Comparison of ENCODE assay signal across 28 mouse cellular contexts in genomic region chr5:122033167-122033478, GRCm38 (mm10). TPM values are rescaled to one million over a fixed set of nuclear protein-coding genes. Genes with fewer than 3 reads are reported as not detected.
A peak's percentile ranks its signal among the peaks of the same experiment; 100 is the strongest.
DNase-seq lines count a peak whose midpoint lies in the region; ATAC-seq lines count a peak whose summit lies in the region.
"Had no signal": no experiment of that assay in that cellular context is flagged by ENCODE, and none has a peak within 500 bp of the region (broad histone marks: within the 10 kb centered on the region; RNA-seq: fewer than 3 reads in every experiment).

No protein-coding gene starts in this region.

- H3K27me3 ChIP-seq in midbrain, embryonic 12.5 days: 0 out of 2 replicates have a peak, but pooled peaks cover 5% of the 10 kb centered on the region
- H3K27me3 ChIP-seq in midbrain, embryonic 14.5 days (ENCODE audit: control insufficient read depth, insufficient read depth, low read length): no peaks in the 10 kb centered on the region
- no peaks in the 10 kb centered on the region for H3K27me3 ChIP-seq in forebrain, embryonic 11.5 days (ENCODE audit: control insufficient read depth, insufficient read depth, low read length)
- peaks cover 7% of the 10 kb centered on the region; the same call in 1 of the 2 replicates for H3K27me3 ChIP-seq in forebrain, embryonic 12.5 days
- H3K27me3 ChIP-seq in hindbrain, embryonic 14.5 days (ENCODE audit: control insufficient read depth, insufficient read depth, low read length): no peaks in the 10 kb centered on the region
- H3K27me3 ChIP-seq in kidney, embryonic 16.5 days (ENCODE audit: insufficient read depth, low read length): no peaks in the 10 kb centered on the region
- H3K27me3 ChIP-seq: embryonic facial prominence, embryonic 15.5 days; heart, embryonic 12.5 days; neural tube, embryonic 12.5 days had no signal

- peaks cover 24% of the 10 kb centered on the region for H3K36me3 ChIP-seq in midbrain, embryonic 12.5 days
- H3K36me3 ChIP-seq in midbrain, embryonic 14.5 days (ENCODE audit: control insufficient read depth, insufficient read depth, low read length): peaks cover 24% of the 10 kb centered on the region
- peaks cover 7% of the 10 kb centered on the region; the same call in 1 of the 2 replicates for H3K36me3 ChIP-seq in forebrain, embryonic 11.5 days (ENCODE audit: control insufficient read depth, insufficient read depth, low read length)
- H3K36me3 ChIP-seq in forebrain, embryonic 12.5 days (replicated peaks): peaks cover 19% of the 10 kb centered on the region
- peaks cover 14% of the 10 kb centered on the region for H3K36me3 ChIP-seq in hindbrain, embryonic 14.5 days (replicated peaks; ENCODE audit: control insufficient read depth, insufficient read depth)
- H3K36me3 ChIP-seq in kidney, embryonic 16.5 days (ENCODE audit: insufficient read depth, low read length): peaks cover 19% of the 10 kb centered on the region
- H3K36me3 ChIP-seq: embryonic facial prominence, embryonic 15.5 days had no signal

- H3K4me2 ChIP-seq in midbrain, embryonic 12.5 days (replicated peaks): no peak overlapping the region
- no peak overlapping the region for H3K4me2 ChIP-seq in midbrain, embryonic 14.5 days (ENCODE audit: low read length)
- H3K4me2 ChIP-seq in forebrain, embryonic 11.5 days (ENCODE audit: low read depth, low read length, severe bottlenecking): no peak overlapping the region
- no peak overlapping the region for H3K4me2 ChIP-seq in forebrain, embryonic 12.5 days
- H3K4me2 ChIP-seq in hindbrain, embryonic 14.5 days (replicated peaks): no peak overlapping the region
- H3K4me2 ChIP-seq in kidney, embryonic 16.5 days (replicated peaks; ENCODE audit: low read depth, low read length): no peak overlapping the region
- H3K4me2 ChIP-seq: embryonic facial prominence, embryonic 15.5 days; heart, embryonic 12.5 days; neural tube, embryonic 12.5 days had no signal

- no peak for DNase-seq in midbrain, embryonic 14.5 days
- no peak for DNase-seq in forebrain, embryonic 11.5 days (ENCODE audit: low spot score)
- DNase-seq in hindbrain, embryonic 14.5 days (ENCODE audit: low spot score): peak; percentile 55
- DNase-seq in urinary bladder, postnatal 14 days (ENCODE audit: low spot score): no peak
- DNase-seq: adrenal gland, adult 2 months; B cell, adult 2 months; cerebellum, adult 2 months; cerebellum, postnatal 14 days; gastrocnemius, postnatal 36 days; heart, adult 2 months; heart, postnatal 4 days; kidney, adult 2 months; kidney, postnatal 4 days; left cerebral cortex, postnatal 4 days; liver; lung, adult 2 months; lung, postnatal 10 days had no signal

- ATAC-seq in midbrain, embryonic 12.5 days (ENCODE audit: low FRiP score, low read depth): no peak
- ATAC-seq in midbrain, embryonic 14.5 days (ENCODE audit: low FRiP score, low TSS enrichment): no peak; the same call in 1 of the 2 replicates
- peak; percentile 42 for ATAC-seq in forebrain, embryonic 11.5 days (replicated peaks; ENCODE audit: low FRiP score)
- peak; percentile 33; the same call in 1 of the 2 replicates for ATAC-seq in forebrain, embryonic 12.5 days (ENCODE audit: low FRiP score)
- ATAC-seq in hindbrain, embryonic 14.5 days (ENCODE audit: low FRiP score): no peak
- ATAC-seq in activated CD4-positive, CD25-positive, alpha-beta regulatory T cell, adult 4 months: no peak
- no peak for ATAC-seq in kidney, embryonic 16.5 days (ENCODE audit: low FRiP score, low TSS enrichment)

- no peak overlapping the region for H3K4me3 ChIP-seq in midbrain, embryonic 12.5 days
- no peak overlapping the region for H3K4me3 ChIP-seq in midbrain, embryonic 14.5 days (replicated peaks; ENCODE audit: low read depth, low read length)
- H3K4me3 ChIP-seq in forebrain, embryonic 11.5 days (ENCODE audit: low read depth, low read length): no peak overlapping the region
- no peak overlapping the region for H3K4me3 ChIP-seq in forebrain, embryonic 12.5 days (replicated peaks)
- no peak overlapping the region for H3K4me3 ChIP-seq in hindbrain, embryonic 14.5 days (replicated peaks; ENCODE audit: low read length)
- H3K4me3 ChIP-seq in kidney, embryonic 16.5 days (ENCODE audit: low read length): no peak overlapping the region
- H3K4me3 ChIP-seq: embryonic facial prominence, embryonic 10.5 days; embryonic facial prominence, embryonic 15.5 days; heart, adult 2 months; heart, embryonic 12.5 days; neural tube, embryonic 12.5 days had no signal

- H3K4me1 ChIP-seq in midbrain, embryonic 12.5 days: peaks cover 18% of the 10 kb centered on the region
- peaks cover 18% of the 10 kb centered on the region; the same call in 1 of the 2 replicates for H3K4me1 ChIP-seq in midbrain, embryonic 14.5 days (ENCODE audit: control insufficient read depth, insufficient read depth, low read length)
- peaks cover 7% of the 10 kb centered on the region for H3K4me1 ChIP-seq in forebrain, embryonic 11.5 days (replicated peaks; ENCODE audit: control insufficient read depth, insufficient read depth, low read length)
- H3K4me1 ChIP-seq in forebrain, embryonic 12.5 days: peaks cover 26% of the 10 kb centered on the region
- H3K4me1 ChIP-seq in hindbrain, embryonic 14.5 days (replicated peaks; ENCODE audit: control insufficient read depth, insufficient read depth, low read length): peaks cover 18% of the 10 kb centered on the region
- H3K4me1 ChIP-seq in kidney, embryonic 16.5 days (ENCODE audit: insufficient read depth, low read length): no peaks in the 10 kb centered on the region

- WGBS in midbrain, embryonic 12.5 days: 54% methylated on average over 4 of the region's 4 CpGs
- 29% methylated on average over 4 of the region's 4 CpGs for WGBS in midbrain, embryonic 14.5 days
- 48% methylated on average over 4 of the region's 4 CpGs for WGBS in forebrain, embryonic 11.5 days
- WGBS in forebrain, embryonic 12.5 days: 27% methylated on average over 4 of the region's 4 CpGs
- WGBS in hindbrain, embryonic 14.5 days: 22% methylated on average over 4 of the region's 4 CpGs
- WGBS in kidney, embryonic 16.5 days: 47% methylated on average over 4 of the region's 4 CpGs

- peak overlapping the region; percentile 54; the same call in 1 of the 2 replicates for H3K27ac ChIP-seq in midbrain, embryonic 12.5 days (replicated peaks)
- no peak overlapping the region for H3K27ac ChIP-seq in midbrain, embryonic 14.5 days (replicated peaks; ENCODE audit: low read depth, low read length)
- H3K27ac ChIP-seq in forebrain, embryonic 11.5 days (ENCODE audit: low read depth, low read length): no peak overlapping the region
- peak overlapping the region; percentile 56; the same call in 1 of the 2 replicates for H3K27ac ChIP-seq in forebrain, embryonic 12.5 days
- peak overlapping the region; percentile 27; the same call in 1 of the 2 replicates for H3K27ac ChIP-seq in hindbrain, embryonic 14.5 days
- H3K27ac ChIP-seq in kidney, embryonic 16.5 days (ENCODE audit: low read length): no peak overlapping the region
- H3K27ac ChIP-seq: embryonic facial prominence, embryonic 10.5 days; embryonic facial prominence, embryonic 15.5 days; heart, adult 2 months; kidney, postnatal 0 days; liver, embryonic 14.5 days; macrophage; neural tube, embryonic 12.5 days had no signal

- peaks cover 9% of the 10 kb centered on the region for H3K9me3 ChIP-seq in midbrain, embryonic 12.5 days
- peaks cover 10% of the 10 kb centered on the region; the same call in 1 of the 2 replicates for H3K9me3 ChIP-seq in midbrain, embryonic 14.5 days (ENCODE audit: control insufficient read depth, low read length)
- peaks cover 4% of the 10 kb centered on the region; the same call in 1 of the 2 replicates for H3K9me3 ChIP-seq in forebrain, embryonic 11.5 days (ENCODE audit: control insufficient read depth, low read length)
- H3K9me3 ChIP-seq in forebrain, embryonic 12.5 days: peaks cover 13% of the 10 kb centered on the region; the same call in 1 of the 2 replicates
- H3K9me3 ChIP-seq in hindbrain, embryonic 14.5 days (ENCODE audit: control insufficient read depth, low read length): peaks cover 15% of the 10 kb centered on the region
- H3K9me3 ChIP-seq in kidney, embryonic 16.5 days (ENCODE audit: low read length): peaks cover 13% of the 10 kb centered on the region

- no peak overlapping the region for H3K9ac ChIP-seq in midbrain, embryonic 12.5 days (replicated peaks)
- no peak overlapping the region for H3K9ac ChIP-seq in midbrain, embryonic 14.5 days (replicated peaks; ENCODE audit: low read length)
- no peak overlapping the region for H3K9ac ChIP-seq in forebrain, embryonic 11.5 days (ENCODE audit: low read length)
- no peak overlapping the region for H3K9ac ChIP-seq in forebrain, embryonic 12.5 days
- H3K9ac ChIP-seq in hindbrain, embryonic 14.5 days: no peak overlapping the region
- H3K9ac ChIP-seq in kidney, embryonic 16.5 days (replicated peaks; ENCODE audit: low read length): no peak overlapping the region
- H3K9ac ChIP-seq: embryonic facial prominence, embryonic 15.5 days; heart, embryonic 12.5 days; liver, embryonic 14.5 days; neural tube, embryonic 12.5 days had no signal

RNA-seq across cellular contexts. Expression of gene Cux2, which starts 16.8 kb away (rescaled TPM):
- polyA plus RNA-seq in midbrain, embryonic 12.5 days (2016; fragmentation: Nextera tagmentation; extraction: Ambion mirVana): 19.7 and 20.2 TPM in 2 replicates
- 25.5 and 28.8 TPM in 2 replicates for polyA plus RNA-seq in midbrain, embryonic 14.5 days (2014; fragmentation: Nextera tagmentation; extraction: Ambion mirVana)
- 11.3 and 13.2 TPM in 2 replicates for polyA plus RNA-seq in forebrain, embryonic 11.5 days (2014; fragmentation: Nextera tagmentation; extraction: Ambion mirVana)
- 13.7 and 14.0 TPM in 2 replicates for polyA plus RNA-seq in forebrain, embryonic 12.5 days (2016; fragmentation: Nextera tagmentation; extraction: Ambion mirVana)
- polyA plus RNA-seq in hindbrain, embryonic 14.5 days (2014; fragmentation: Nextera tagmentation; extraction: Ambion mirVana): 25.5 and 28.1 TPM in 2 replicates
- under 1 TPM in 1 of 2 experiments, not detected in 1; 0.13 TPM for polyA plus RNA-seq in activated CD4-positive, CD25-positive, alpha-beta regulatory T cell, adult 4 months (2017; shearing (Covaris generic))
- polyA plus RNA-seq in kidney, embryonic 16.5 days (2015; fragmentation: Nextera tagmentation; extraction: Ambion mirVana): 9.0 and 9.9 TPM in 2 replicates
- polyA plus RNA-seq: macrophage had no signal

Comparison
In these comparisons a context has a peak if more than half of its experiments do, and no peak if none do; other contexts are left out.
1. H3K27ac ChIP-seq: peak in midbrain, embryonic 12.5 days (single experiment), forebrain, embryonic 12.5 days (single experiment) and hindbrain, embryonic 14.5 days (single experiment); none in midbrain, embryonic 14.5 days (single experiment), forebrain, embryonic 11.5 days (single experiment) and kidney, embryonic 16.5 days (single experiment).
2. ATAC-seq: peak in forebrain, embryonic 11.5 days (single experiment) and forebrain, embryonic 12.5 days (single experiment); none in midbrain, embryonic 12.5 days (single experiment), midbrain, embryonic 14.5 days (single experiment), hindbrain, embryonic 14.5 days (single experiment), activated CD4-positive, CD25-positive, alpha-beta regulatory T cell, adult 4 months (single experiment) and kidney, embryonic 16.5 days (single experiment).